Mouse (Mus musculus) Patski (cell line): ENCODE measurements at regions not wholly inside any gene's neighbourhood (a gene's known extent, or its start where the extent isn't known, plus 50 kb on each side); places are given as distances from the start of the nearest gene placed in this dataset.
A peak's percentile ranks its signal among the peaks of the same experiment; 100 is the strongest.

Source experiments
- ATAC-seq: fragments of 100-300 bp; one replicate; pipeline ENCODE4 v1.8.0; 2021
- CTCF ChIA-PET: fragments of 350-600 bp; sonication (Branson Sonifier 250); formaldehyde crosslinking; loops from one replicate; lab custom pipeline; 2022; ENCODE audit warnings: inconsistent platforms; lab: Charles Lee
- POLR2A ChIA-PET: fragments of 350-600 bp; sonication (Branson Sonifier 250); formaldehyde crosslinking; loops from one replicate; lab custom pipeline; 2022; ENCODE audit warnings: antibody characterized with exemption, inconsistent platforms; lab: Charles Lee
- DNase-seq: peaks from one replicate; pipeline ENCODE4 v3.0.0-alpha.2; 2011; ENCODE audit warnings: low read depth, low spot score
- H3K27me3 ChIP-seq: fragments of 371-371 bp; one replicate; pipeline ENCODE4 v1.5.1; 2021
- CTCF ChIP-seq: fragments of 100-300 bp; IDR thresholded peaks from one replicate; pipeline ENCODE4 v1.5.1; 2021
- in situ Hi-C: fragments of 300-500 bp; cut with MboI; formaldehyde crosslinking; loops from 3 replicates; pipeline ENCODE4 v1.11.1; 2018; ENCODE audit warnings: low pct_unique_long_range_greater_than_20kb, mixed read lengths

DNA sequence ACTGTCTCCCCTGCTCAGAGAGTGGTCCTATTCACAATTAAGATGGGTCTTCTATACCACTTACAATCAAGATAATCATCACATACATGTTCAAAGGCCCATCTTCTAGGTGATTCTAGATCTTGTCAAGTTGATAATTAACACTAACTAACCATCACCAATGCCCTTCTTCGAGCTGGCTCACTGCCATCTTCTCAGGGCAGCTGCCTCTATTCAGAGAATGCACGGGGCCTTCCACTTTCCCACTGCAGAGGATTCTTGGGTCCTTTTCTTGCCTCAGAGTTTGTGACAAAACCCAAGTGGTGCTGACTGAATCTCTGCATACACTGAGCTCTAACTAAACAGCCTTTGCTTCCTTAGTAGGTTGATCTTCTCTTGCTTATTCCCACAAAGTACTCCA, 142.4 kb downstream of the Gm19410 start:
- in situ Hi-C loops = no loop called here
- ChIA-PET CTCF (interaction anchor here (1.1 to 1.8 kb wide), 4 partner anchors 12 to 47 kb away, joined by 3 to 5 read pairs (median 3); no protein-coding TSS in a partner anchor), POLR2A (no interaction called here)
- no peaks in the 10 kb centered on the region for H3K27me3 ChIP-seq
- TF ChIP-seq CTCF = no peak
- DNase-seq (no peak), ATAC-seq (no peak)

DNA sequence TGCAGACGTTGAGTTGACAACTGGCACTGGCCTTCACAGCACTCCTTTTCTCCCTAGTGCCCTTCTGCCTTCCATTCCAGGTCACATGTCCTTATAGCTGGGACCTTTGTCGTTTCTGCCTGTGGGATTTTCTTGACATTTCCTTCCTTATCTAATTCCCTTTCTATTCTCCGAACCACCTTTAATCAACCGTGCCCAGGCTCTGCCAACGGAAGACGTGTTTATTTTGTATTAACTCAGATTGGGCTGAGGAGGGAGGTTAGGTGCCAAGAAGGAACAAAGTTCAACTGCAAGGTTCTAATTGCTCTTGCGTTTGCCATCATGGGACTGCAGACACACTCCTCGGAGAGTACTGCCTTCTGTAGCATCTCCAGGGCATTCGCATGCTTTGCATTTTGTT, 146.7 kb downstream of the Gm19410 start:
- CTCF ChIA-PET = no interaction called here
- in situ Hi-C loops = no loop called here
- no peaks in the 10 kb centered on the region for H3K27me3 ChIP-seq
- POLR2A ChIA-PET = no interaction called here
- no peak for TF ChIP-seq CTCF
- no peak for DNase-seq
- ATAC-seq = no peak

DNA sequence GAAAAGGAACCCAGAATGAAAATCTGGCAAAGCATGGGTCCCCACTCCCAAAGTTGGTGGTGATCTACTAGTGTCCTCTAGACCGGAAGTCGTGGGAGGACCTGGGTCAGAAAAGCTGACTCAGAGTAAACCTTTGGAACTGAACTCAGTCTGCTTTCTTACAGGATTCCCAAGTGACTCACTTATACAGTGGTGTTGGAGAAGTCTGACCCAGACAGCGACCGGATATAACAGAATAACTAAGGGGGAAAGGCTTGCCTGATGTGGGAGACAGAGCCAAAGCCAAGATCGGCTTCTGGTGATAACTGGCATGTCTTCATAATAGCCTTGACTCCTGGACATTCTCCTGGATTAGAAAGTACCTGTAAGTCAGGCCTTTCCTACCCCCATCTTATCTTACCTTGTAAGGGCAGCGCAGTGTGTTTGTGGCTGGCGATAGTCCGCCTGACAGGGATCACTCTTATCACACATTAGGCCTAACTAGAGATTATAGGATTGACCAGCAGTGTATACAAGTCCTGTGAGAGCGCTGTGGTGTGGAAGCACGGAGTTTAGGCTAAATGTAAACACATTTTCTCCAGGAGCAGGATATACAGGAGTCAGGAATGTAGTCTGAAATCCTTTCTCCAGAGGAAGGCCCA, 150.4 kb downstream of the Gm19410 start:
- no peaks in the 10 kb centered on the region for H3K27me3 ChIP-seq
- in situ Hi-C loops = no loop called here
- ChIA-PET CTCF (no interaction called here), POLR2A (no interaction called here)
- ATAC-seq = no peak
- DNase-seq = no peak
- TF ChIP-seq CTCF = no peak

DNA sequence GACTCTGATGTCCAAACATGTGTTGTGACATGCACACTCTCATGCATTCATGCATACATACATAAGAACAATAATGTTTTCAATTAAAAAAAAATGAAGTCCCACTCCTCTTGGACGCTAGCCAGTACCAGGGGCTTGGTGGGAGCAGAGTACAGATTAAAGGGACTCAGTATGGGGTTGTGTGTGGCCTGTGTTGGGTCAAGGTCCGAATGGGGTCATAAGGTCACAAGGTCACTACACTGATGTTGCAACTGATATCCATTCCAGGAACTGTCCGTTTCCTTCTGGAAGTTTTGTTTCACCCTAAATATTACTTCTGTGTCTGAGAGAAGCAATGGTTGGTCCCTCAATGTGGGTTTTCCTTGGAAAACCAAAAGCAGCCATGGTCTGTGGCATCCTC, 152.0 kb downstream of the Gm19410 start:
- H3K27me3 ChIP-seq = no peaks in the 10 kb centered on the region
- DNase-seq (no peak), ATAC-seq (no peak)
- POLR2A ChIA-PET = no interaction called here
- no peak for TF ChIP-seq CTCF
- CTCF ChIA-PET = no interaction called here
- in situ Hi-C loops = no loop called here

DNA sequence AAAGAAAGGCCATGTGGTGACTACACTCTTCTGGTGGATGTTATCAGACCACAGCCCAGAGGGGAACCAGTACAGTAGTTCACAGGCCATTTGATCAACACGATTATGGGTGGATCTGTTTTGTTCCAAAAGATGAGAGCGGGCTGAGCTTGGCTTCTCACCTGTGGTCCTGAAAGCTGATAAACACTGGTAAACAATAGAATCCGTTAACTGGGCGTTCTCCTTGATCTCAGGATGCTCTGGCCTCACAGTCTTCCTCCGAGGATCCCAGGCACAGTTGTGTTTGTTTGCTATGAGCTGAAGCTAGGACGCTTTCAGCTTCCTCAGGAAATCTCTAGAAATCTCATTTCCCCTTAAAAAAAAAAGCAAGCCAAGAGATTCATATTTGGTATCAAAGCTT, 153.9 kb downstream of the Gm19410 start:
- no peak for TF ChIP-seq CTCF
- in situ Hi-C loops = no loop called here
- ATAC-seq (no peak), DNase-seq (no peak)
- ChIA-PET POLR2A (no interaction called here), CTCF (interaction anchor here (0.9 to 1.7 kb wide), 4 partner anchors 9 to 250 kb away, joined by 3 to 5 read pairs (median 3); no protein-coding TSS in a partner anchor)
- no peaks in the 10 kb centered on the region for H3K27me3 ChIP-seq

DNA sequence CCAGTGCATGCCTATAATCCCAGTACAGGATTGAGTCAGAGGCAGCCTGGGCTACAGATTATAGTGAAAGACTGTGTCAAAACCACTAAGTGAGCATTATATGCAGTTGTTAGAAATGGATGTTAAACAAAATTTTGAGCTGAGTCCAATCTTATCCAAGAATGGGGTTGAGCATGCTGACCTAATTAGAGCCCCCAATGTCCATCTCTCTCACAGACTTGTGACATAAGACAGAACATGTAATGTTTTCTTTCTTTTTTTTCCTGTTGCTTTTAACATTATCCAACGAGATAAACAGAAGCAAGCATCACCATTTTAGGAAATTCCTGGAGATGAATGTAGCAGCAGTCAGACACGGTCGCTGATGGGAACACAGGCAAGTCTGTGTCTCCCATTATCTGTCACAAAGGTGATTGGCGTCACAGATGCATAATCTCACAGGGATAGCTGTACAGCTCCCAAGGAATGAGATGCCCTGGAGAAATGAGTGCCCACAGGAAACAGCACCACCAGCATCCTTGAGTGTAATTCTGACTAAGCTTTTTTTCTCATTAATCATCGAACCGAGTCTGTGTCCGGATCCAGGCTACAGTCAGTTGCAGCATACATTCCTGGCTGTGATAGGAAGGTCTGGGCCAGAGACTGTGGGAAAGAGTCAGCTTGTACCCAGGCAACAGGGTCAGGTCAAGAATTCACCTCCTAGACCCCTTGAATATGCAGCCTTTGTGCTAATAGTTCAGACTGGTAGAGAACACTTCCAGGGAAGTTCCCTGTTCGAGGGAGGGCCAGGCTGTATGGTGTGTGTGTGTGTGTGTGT, 154.5 kb downstream of the Gm19410 start:
- in situ Hi-C loops = no loop called here
- ChIA-PET CTCF (interaction anchor here (0.9 to 1.7 kb wide), 4 partner anchors 10 to 250 kb away, joined by 3 to 5 read pairs (median 3); no protein-coding TSS in a partner anchor), POLR2A (no interaction called here)
- no peaks in the 10 kb centered on the region for H3K27me3 ChIP-seq
- TF ChIP-seq CTCF = no peak
- peak; percentile 79 for ATAC-seq
- DNase-seq = no peak

DNA sequence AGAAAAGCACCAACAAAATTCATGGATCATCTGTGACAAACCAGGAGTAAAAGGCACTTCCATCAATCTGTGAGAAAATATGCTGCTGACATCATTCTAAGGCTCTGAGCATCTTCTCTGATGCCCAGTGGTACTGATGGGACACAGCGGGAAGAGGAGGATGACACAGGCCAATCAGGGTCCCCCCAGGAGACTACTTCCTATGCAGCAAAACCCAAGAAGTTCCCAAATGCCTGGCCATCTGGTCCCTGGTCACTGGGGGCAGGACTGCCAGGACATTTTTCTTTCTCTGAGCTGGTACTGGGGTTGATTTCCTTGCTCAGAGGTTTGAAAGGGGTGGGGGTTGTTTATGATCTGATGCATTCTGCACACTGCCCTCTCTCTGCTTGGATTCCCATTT, 158.4 kb downstream of the Gm19410 start:
- ChIA-PET CTCF (no interaction called here), POLR2A (no interaction called here)
- no peak for DNase-seq
- in situ Hi-C loops = no loop called here
- ATAC-seq = no peak
- H3K27me3 ChIP-seq = no peaks in the 10 kb centered on the region
- no peak for TF ChIP-seq CTCF

DNA sequence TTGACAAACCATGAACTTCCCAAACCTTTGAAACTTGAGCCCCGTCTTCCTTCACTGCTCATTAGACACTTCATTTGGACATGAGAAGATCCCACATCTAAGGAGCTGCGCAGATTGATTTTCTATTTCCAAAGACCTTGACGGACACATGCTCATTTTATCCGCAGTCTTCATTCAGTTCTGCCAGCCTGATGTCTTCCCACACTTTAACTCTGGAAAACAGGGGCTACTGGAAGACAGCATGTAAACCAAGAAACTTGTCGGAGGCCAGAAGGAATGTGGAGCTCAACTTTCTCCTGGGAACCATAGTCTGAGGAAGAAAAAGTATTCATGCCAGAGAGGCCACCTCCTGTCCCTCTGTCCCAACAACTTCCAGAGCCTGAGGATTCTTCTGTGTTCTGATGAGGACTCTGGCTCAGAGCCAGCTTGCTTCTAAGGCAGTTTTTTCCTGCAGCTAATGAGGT, 161.8 kb downstream of the Gm19410 start:
- ChIA-PET CTCF (interaction anchor here (1.0 to 1.9 kb wide), 2 partner anchors 10 to 11 kb away, joined by 3 to 7 read pairs; no protein-coding TSS in a partner anchor), POLR2A (no interaction called here)
- H3K27me3 ChIP-seq = no peaks in the 10 kb centered on the region
- ATAC-seq (no peak), DNase-seq (no peak)
- TF ChIP-seq CTCF = no peak
- in situ Hi-C loops = no loop called here

DNA sequence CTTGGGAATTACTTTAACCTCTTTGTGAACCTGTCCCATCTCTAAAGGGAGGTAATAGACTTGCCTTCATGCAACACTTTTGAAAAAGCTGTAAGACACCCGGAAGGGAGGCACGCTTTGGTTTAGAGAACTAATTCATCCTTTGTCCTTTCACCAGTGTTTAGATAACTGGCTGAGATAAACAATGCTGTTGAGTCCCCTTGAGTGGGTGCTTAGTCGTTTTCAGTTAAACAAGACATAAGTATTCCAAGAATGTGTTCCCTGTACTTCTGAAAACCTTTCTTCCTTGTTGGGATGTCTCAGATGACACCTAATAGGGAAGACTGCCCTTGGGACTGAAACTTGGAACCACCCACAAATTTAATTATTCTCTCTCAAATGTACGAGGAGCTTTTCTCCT, 164.7 kb downstream of the Gm19410 start:
- ATAC-seq (no peak), DNase-seq (no peak)
- in situ Hi-C loops = no loop called here
- H3K27me3 ChIP-seq = no peaks in the 10 kb centered on the region
- CTCF ChIA-PET = interaction anchor here (1.6 kb wide), 1 partner anchor 12 kb away, joined by 6 read pairs; no protein-coding TSS in a partner anchor
- no peak for TF ChIP-seq CTCF
- POLR2A ChIA-PET = no interaction called here

DNA sequence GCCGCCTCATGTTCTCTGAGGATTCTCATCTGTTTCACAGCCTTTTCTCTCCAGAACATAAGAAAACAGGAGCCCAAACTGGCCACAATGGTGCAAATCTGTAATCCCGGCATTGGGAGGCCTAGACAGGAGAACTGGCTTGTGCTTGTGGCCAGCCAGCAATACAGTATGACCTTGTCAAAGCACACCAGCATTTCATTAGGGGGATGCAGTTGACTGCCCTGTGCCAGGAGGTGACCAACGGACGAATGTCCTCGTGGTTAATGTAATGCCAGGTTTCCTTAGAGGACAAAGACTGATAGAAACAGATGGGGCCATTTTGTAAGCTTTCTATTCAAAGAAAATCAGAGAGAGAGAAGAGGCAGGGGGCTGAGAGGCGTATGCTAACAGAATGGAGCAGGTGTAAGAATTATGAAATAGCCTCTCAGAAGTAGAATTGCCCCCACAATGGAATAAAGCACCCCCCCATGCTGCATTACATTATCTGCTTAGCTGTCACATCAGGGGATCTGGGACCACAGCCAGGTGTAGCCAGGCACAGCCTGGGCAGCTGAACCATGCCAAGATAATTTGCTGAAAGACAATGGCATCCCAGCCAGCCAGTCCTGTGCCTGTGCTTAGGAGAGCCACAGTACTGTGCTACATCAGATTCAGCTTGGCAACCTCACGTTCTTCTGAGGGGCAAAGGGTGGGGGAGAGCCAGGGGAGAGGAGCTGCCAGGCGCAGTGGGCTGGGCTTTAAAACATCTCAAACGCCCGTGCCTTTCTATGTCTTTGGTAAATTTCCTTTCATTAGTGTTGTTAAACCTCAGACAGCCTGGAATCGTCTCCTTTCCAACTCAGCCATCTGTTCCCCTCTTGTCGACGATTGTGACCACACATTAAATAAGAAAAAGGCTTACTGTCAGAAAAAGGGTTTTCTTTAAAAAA, 167.9 kb downstream of the Gm19410 start:
- in situ Hi-C loops = no loop called here
- no peak for DNase-seq
- CTCF ChIA-PET = no interaction called here
- no peaks in the 10 kb centered on the region for H3K27me3 ChIP-seq
- no peak for TF ChIP-seq CTCF
- POLR2A ChIA-PET = interaction anchor here (0.6 kb wide), 1 partner anchor 17 kb away, joined by 4 read pairs; no protein-coding TSS in a partner anchor
- ATAC-seq = no peak
